Mouse (Mus musculus): Measurements from ENCODE around the gene Tmem135. TPM values are rescaled to one million over a fixed set of nuclear protein-coding genes. Genes with fewer than 3 reads are reported as not detected.
"Not testable (repeated sequence)": the region's sequence is repeated elsewhere in the genome, so short reads cannot be mapped to it uniquely, and the experiment has no call there.

Tmem135 gene
- total and polyA plus RNA-seq, 3 experiments: 18.0 to 31.0 (median 30.0) TPM

DNA sequence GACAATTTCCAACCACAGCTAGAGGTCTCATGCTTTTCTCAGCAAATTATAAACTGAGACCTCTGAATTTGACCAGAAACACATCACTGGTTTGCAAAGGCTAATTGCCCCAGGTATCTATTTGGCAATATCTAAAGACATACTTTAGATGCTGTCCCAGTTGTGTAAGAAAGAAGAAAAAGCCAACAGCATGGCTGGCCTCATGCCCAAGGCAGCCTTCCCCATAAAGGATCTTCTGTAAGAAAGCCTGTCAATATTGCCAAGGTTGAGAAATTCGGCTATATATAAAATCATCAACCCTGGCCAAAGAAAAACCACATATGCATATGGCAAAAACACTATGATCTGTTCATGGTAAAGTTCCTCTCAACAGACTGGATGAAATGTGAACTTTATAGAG, 107.1 kb downstream of the Tmem135 start:
- peaks cover 0 to 11% of the 10 kb centered on the region in 2 experiments for H3K36me3 ChIP-seq (replicated peaks in 1 of 2; ENCODE audit: control insufficient read depth in 1 of 2, insufficient read depth in 1 of 2, low read length in 1 of 2)
- no peak overlapping the region for H3K4me3 ChIP-seq (replicated peaks in 1 of 3; ENCODE audit: low read depth in 2 of 3, low read length in 2 of 3, poor library complexity in 1 of 3)
- dilution Hi-C loops (cut with MboI; ENCODE audit: extremely low pct_ligation_motif_present, extremely low pct_unique_long_range_greater_than_20kb, low sequenced_read_pairs) (no loop called here), in situ Hi-C loops (cut with MboI; ENCODE audit: low pct_ligation_motif_present, low pct_unique_long_range_greater_than_20kb, low sequenced_read_pairs) (no loop called here)
- DNase-seq (ENCODE audit: extremely low read depth): no peak
- no peak overlapping the region for H3K9ac ChIP-seq (ENCODE audit: insufficient read depth, low read depth)
- no peaks in the 10 kb centered on the region for H3K9me3 ChIP-seq (replicated peaks; ENCODE audit: low read length)
- H3K4me1 ChIP-seq (ENCODE audit: control insufficient read depth in 1 of 2, insufficient read depth in 2 of 2): peaks cover 0 to 9% of the 10 kb centered on the region in 2 experiments; a peak in 2 of 4 replicates
- no peak for TF ChIP-seq E2F4 (IDR thresholded peaks at IDR 0.05; ENCODE audit: insufficient replicate concordance, low read depth, low read length)
- no peak for TF ChIP-seq MAX (IDR thresholded peaks at IDR 0.05; ENCODE audit: low read length)
- no peak for TF ChIP-seq JUND (conservative IDR thresholded peaks at IDR 0.05; ENCODE audit: low read depth, low read length)
- TF ChIP-seq POLR2A (IDR thresholded peaks at IDR 0.05; ENCODE audit: low read depth, low read length): no peak
- TF ChIP-seq IRF4 (IDR thresholded peaks at IDR 0.05; ENCODE audit: low read depth, low read length): no peak
- TF ChIP-seq ZNF384 (IDR thresholded peaks at IDR 0.05; ENCODE audit: low read depth, low read length): no peak
- no peak for TF ChIP-seq CHD1 (IDR thresholded peaks at IDR 0.05; ENCODE audit: low read depth, low read length)
- no peaks in the 10 kb centered on the region for H3K27me3 ChIP-seq (replicated peaks)
- H3K4me2 ChIP-seq (ENCODE audit: insufficient read depth, low read depth, poor library complexity, severe bottlenecking): no peak overlapping the region
- H3K27ac ChIP-seq (ENCODE audit: insufficient read depth, low read depth): no peak overlapping the region
- H3K79me2 ChIP-seq (replicated peaks; ENCODE audit: control insufficient read depth, extremely low read depth, insufficient read depth, poor library complexity, severe bottlenecking): no peaks in the 10 kb centered on the region

GRCm38 (mm10) chr7:89282664-89283063, 121.4 kb downstream of the Tmem135 start:
- H3K79me2 ChIP-seq (replicated peaks; ENCODE audit: control insufficient read depth, extremely low read depth, insufficient read depth, poor library complexity, severe bottlenecking): no peaks in the 10 kb centered on the region
- H3K9me3 ChIP-seq (replicated peaks; ENCODE audit: low read length): peaks cover under 1% of the 10 kb centered on the region
- no peak for DNase-seq (ENCODE audit: extremely low read depth)
- H3K4me1 ChIP-seq (ENCODE audit: control insufficient read depth in 1 of 2, insufficient read depth in 2 of 2): no peaks in the 10 kb centered on the region
- H3K36me3 ChIP-seq (replicated peaks in 1 of 2; ENCODE audit: control insufficient read depth in 1 of 2, insufficient read depth in 1 of 2, low read length in 1 of 2): peaks cover 3 to 22% of the 10 kb centered on the region in 2 experiments
- H3K27me3 ChIP-seq (replicated peaks): no peaks in the 10 kb centered on the region
- dilution Hi-C loops (cut with MboI; ENCODE audit: extremely low pct_ligation_motif_present, extremely low pct_unique_long_range_greater_than_20kb, low sequenced_read_pairs): no loop called here
- no peak overlapping the region for H3K4me3 ChIP-seq (replicated peaks in 1 of 3; ENCODE audit: low read depth in 2 of 3, low read length in 2 of 3, poor library complexity in 1 of 3)
- no peak overlapping the region for H3K27ac ChIP-seq (ENCODE audit: insufficient read depth, low read depth)
- TF ChIP-seq MYC (IDR thresholded peaks at IDR 0.05; ENCODE audit: low read depth, low read length) (no peak), GABPA (IDR thresholded peaks at IDR 0.05; ENCODE audit: insufficient replicate concordance, low read depth, low read length) (no peak), JUND (conservative IDR thresholded peaks at IDR 0.05; ENCODE audit: low read depth, low read length) (no peak), MXI1 (IDR thresholded peaks at IDR 0.05; ENCODE audit: low read depth, low read length) (no peak), UBTF (IDR thresholded peaks at IDR 0.05; ENCODE audit: low read depth, low read length) (no peak), CHD2 (IDR thresholded peaks at IDR 0.05; ENCODE audit: low read length) (no peak), EP300 (IDR thresholded peaks at IDR 0.05; ENCODE audit: low read length) (no peak), PAX5 (IDR thresholded peaks at IDR 0.05; ENCODE audit: low read length) (no peak)
- H3K4me2 ChIP-seq (ENCODE audit: insufficient read depth, low read depth, poor library complexity, severe bottlenecking): no peak overlapping the region
- H3K9ac ChIP-seq (ENCODE audit: insufficient read depth, low read depth): no peak overlapping the region
- in situ Hi-C loops (cut with MboI; ENCODE audit: low pct_ligation_motif_present, low pct_unique_long_range_greater_than_20kb, low sequenced_read_pairs): no loop called here

- dilution Hi-C loops (cut with MboI; ENCODE audit: extremely low pct_ligation_motif_present, extremely low pct_unique_long_range_greater_than_20kb, low sequenced_read_pairs); H3K4me2 ChIP-seq (ENCODE audit: insufficient read depth, low read depth, poor library complexity, severe bottlenecking); H3K27me3 ChIP-seq (replicated peaks); H3K4me3 ChIP-seq (replicated peaks in 1 of 3; ENCODE audit: low read depth in 2 of 3, low read length in 2 of 3, poor library complexity in 1 of 3); H3K27ac ChIP-seq (ENCODE audit: insufficient read depth, low read depth); H3K9me3 ChIP-seq (replicated peaks; ENCODE audit: low read length); H3K9ac ChIP-seq (ENCODE audit: insufficient read depth, low read depth); DNase-seq (ENCODE audit: extremely low read depth); H3K79me2 ChIP-seq (replicated peaks; ENCODE audit: control insufficient read depth, extremely low read depth, insufficient read depth, poor library complexity, severe bottlenecking); in situ Hi-C loops (cut with MboI; ENCODE audit: low pct_ligation_motif_present, low pct_unique_long_range_greater_than_20kb, low sequenced_read_pairs): not testable (repeated sequence)
- Histone ChIP-seq H3K36me3 (replicated peaks in 1 of 2; ENCODE audit: control insufficient read depth in 1 of 2, insufficient read depth in 1 of 2, low read length in 1 of 2) (peaks cover 4 to 13% of the 10 kb centered on the region in 2 experiments), H3K4me1 (ENCODE audit: control insufficient read depth in 1 of 2, insufficient read depth in 2 of 2) (peaks cover 4 to 19% of the 10 kb centered on the region in 2 experiments)
Observed at GRCm38 (mm10) chr7:89270438-89270837, 133.6 kb downstream of the Tmem135 start.

All from CH12.LX (cell line).